Mouse (Mus musculus): Measurements from ENCODE around the gene Ncan. TPM values are rescaled to one million over a fixed set of nuclear protein-coding genes. Genes with fewer than 3 reads are reported as not detected.

Ncan gene
- polyA plus RNA-seq, 1 experiment from 2014 or later = 0.39 TPM

DNA sequence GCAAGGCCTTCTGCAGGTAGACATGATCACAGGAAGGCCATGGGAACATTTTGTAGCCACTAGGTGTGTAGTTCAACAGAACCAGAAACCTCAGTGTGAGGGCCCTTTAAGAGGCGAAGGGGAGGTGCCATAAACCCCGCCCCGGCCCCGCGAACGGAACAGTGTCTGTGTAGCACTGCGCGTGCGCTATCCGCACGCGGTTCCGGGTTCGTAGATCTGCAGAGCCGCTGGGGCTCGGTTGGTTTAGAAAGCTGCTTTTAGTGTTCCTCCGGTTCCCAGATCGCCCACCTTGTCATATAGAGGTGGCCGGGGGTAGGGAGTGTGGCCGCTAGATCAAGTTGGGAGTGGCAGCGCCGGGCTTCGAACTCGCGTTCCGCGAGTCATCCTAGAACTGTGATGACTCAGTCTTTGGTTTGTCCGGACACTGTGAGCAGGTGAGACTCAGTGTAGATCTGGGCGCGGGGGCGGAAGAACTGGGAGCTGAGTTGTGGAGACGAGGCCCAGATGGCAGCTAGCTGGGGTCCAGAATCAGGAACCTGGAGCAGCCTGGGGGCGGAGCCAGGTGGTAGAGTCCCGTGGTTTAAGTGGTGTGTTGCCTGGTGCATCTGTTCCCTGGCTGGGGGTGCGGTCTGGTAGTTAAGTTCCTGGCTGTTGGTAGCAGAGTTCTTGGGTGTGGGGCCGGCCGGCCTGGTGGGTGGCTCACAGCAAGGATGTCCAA lies 10.7 kb upstream of the Ncan start, which contains the start of gene Nr2c2ap:
Gene Nr2c2ap, plus strand, starts transcription at position 168 of the 718 bp plus-strand sequence.
- H3K4me2 ChIP-seq (replicated peaks; ENCODE audit: low read depth) = peak within 1 kb of the TSS; percentile 85
- no peaks in the 10 kb centered on the region for H3K27me3 ChIP-seq (replicated peaks; ENCODE audit: control insufficient read depth, insufficient read depth, low read length)
- under 1% methylated on average over 37 of the region's 37 CpGs for whole genome bisulfite sequencing
- no peaks in the 10 kb centered on the region for H3K9me3 ChIP-seq (ENCODE audit: control insufficient read depth)
- 0 out of 2 replicates have a peak, but pooled peaks cover 4% of the 10 kb centered on the region for H3K4me1 ChIP-seq (replicated peaks; ENCODE audit: control insufficient read depth, insufficient read depth, low read length)
- ATAC-seq = peak; percentile 87
- peaks cover 30% of the 10 kb centered on the region for H3K36me3 ChIP-seq (ENCODE audit: control insufficient read depth, insufficient read depth)
- H3K4me3 ChIP-seq (ENCODE audit: low read depth, low read length) = peak within 1 kb of the TSS; percentile 66
- peak within 1 kb of the TSS; percentile 66; the same call in 1 of the 2 replicates for H3K27ac ChIP-seq (ENCODE audit: low read depth, low read length)
- H3K9ac ChIP-seq (ENCODE audit: low read depth, low read length) = peak within 1 kb of the TSS; percentile 78
- TF ChIP-seq CTCF (IDR thresholded peaks at IDR 0.05; ENCODE audit: low read depth) = peak; percentile 24; the same call in 1 of the 2 replicates

DNA sequence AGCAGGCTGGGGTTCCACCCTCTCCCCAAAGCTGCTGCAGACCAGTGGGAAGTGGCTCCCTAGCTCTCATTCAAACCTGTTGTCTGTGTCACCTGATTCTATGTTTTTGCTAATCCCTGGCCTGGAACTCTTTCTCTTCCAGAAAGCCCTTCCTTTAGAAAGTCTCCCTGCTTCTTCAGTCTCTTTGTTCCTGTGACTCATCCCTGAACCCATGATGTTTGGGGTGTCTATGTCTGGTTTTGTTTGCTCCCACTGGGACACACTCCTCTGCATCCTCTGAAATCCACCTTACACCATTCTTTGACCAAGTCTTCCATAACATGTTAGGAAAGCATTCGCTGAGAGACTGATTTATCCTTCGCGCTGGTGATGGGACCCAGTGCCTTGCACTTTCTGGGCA lies 9.4 kb upstream of the Ncan start:
- 0 out of 2 replicates have a peak, but pooled peaks cover 4% of the 10 kb centered on the region for H3K4me1 ChIP-seq (replicated peaks; ENCODE audit: control insufficient read depth, insufficient read depth, low read length)
- TF ChIP-seq CTCF (IDR thresholded peaks at IDR 0.05; ENCODE audit: low read depth) = no peak
- peak overlapping the region; percentile 66 for H3K27ac ChIP-seq (ENCODE audit: low read depth, low read length)
- no peak overlapping the region for H3K4me2 ChIP-seq (replicated peaks; ENCODE audit: low read depth)
- no peaks in the 10 kb centered on the region for H3K27me3 ChIP-seq (replicated peaks; ENCODE audit: control insufficient read depth, insufficient read depth, low read length)
- 92% methylated on average over 3 of the region's 3 CpGs for WGBS
- H3K9ac ChIP-seq (ENCODE audit: low read depth, low read length) = no peak overlapping the region
- peaks cover 19% of the 10 kb centered on the region; the same call in 1 of the 2 replicates for H3K36me3 ChIP-seq (ENCODE audit: control insufficient read depth, insufficient read depth)
- no peaks in the 10 kb centered on the region for H3K9me3 ChIP-seq (ENCODE audit: control insufficient read depth)
- no peak overlapping the region for H3K4me3 ChIP-seq (ENCODE audit: low read depth, low read length)
- no peak for ATAC-seq

DNA sequence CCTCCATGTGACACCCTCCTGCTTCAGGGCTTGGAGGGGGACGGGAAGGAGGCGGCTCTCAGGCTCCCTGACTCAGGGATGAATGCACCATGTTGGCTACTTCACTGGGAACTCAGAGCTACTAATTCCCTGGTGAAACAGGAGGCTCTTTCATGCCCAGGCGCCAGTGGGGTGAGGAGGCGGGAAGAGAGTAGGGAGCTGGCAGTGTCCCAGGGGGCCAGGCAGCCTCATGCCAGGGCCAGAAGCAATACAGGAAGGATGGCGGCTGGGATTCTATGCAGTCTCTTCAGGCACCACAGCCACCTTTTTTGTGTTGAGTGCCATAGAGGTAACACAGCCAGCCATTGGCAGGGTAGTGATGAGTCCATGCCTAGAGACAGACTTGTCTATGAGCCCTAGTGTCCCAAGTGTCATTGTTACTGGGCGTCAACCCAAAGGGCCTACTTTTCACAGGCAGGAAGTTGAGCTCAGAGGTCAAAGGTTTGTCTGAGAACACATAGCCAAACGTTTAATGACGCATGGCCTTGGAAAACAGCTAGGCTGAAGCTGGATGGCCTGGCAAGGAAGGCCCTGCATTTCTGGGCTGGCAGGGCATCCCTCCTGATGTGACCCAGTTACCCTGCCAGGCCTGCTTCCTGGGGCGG lies 8.8 kb upstream of the Ncan start:
- no peaks in the 10 kb centered on the region for H3K27me3 ChIP-seq (replicated peaks; ENCODE audit: control insufficient read depth, insufficient read depth, low read length)
- 0 out of 2 replicates have a peak, but pooled peaks cover 4% of the 10 kb centered on the region for H3K4me1 ChIP-seq (replicated peaks; ENCODE audit: control insufficient read depth, insufficient read depth, low read length)
- 58% methylated on average over 9 of the region's 9 CpGs for WGBS
- H3K4me3 ChIP-seq (ENCODE audit: low read depth, low read length) = no peak overlapping the region
- H3K9ac ChIP-seq (ENCODE audit: low read depth, low read length) = no peak overlapping the region
- H3K9me3 ChIP-seq (ENCODE audit: control insufficient read depth) = no peaks in the 10 kb centered on the region
- H3K4me2 ChIP-seq (replicated peaks; ENCODE audit: low read depth) = no peak overlapping the region
- H3K27ac ChIP-seq (ENCODE audit: low read depth, low read length) = peak overlapping the region; percentile 66
- TF ChIP-seq CTCF (IDR thresholded peaks at IDR 0.05; ENCODE audit: low read depth) = no peak
- H3K36me3 ChIP-seq (ENCODE audit: control insufficient read depth, insufficient read depth) = peaks cover 13% of the 10 kb centered on the region; the same call in 1 of the 2 replicates
- ATAC-seq = 0 out of 2 replicates have a peak, but pooled peaks have one; percentile 26

DNA sequence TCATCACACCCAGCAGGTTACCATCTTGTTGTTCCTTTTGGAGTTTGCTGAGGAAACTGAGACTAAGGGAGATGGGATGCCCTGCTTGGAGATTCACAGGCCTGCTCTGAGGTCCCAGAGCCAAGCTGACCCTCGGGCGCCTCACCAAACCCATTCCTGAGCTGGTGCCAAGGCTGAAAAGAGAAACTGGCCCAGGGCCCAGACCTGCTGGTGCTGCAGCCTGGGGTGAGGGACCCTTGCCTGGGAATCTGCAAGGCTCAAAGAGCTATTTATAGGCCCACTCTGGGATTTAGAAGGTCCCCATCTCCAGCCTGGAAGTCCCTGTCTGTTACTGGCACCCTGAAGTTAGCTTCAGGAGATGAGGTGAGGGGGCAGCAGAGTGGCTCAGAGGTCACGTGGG lies 7.8 kb upstream of the Ncan start:
- Histone ChIP-seq H3K9me3 (ENCODE audit: control insufficient read depth) (no peaks in the 10 kb centered on the region), H3K27ac (ENCODE audit: low read depth, low read length) (no peak overlapping the region), H3K27me3 (replicated peaks; ENCODE audit: control insufficient read depth, insufficient read depth, low read length) (no peaks in the 10 kb centered on the region), H3K4me1 (replicated peaks; ENCODE audit: control insufficient read depth, insufficient read depth, low read length) (0 out of 2 replicates have a peak, but pooled peaks cover 4% of the 10 kb centered on the region), H3K36me3 (ENCODE audit: control insufficient read depth, insufficient read depth) (peaks cover 3% of the 10 kb centered on the region; the same call in 1 of the 2 replicates), H3K4me2 (replicated peaks; ENCODE audit: low read depth) (no peak overlapping the region), H3K4me3 (ENCODE audit: low read depth, low read length) (no peak overlapping the region), H3K9ac (ENCODE audit: low read depth, low read length) (no peak overlapping the region)
- no peak for TF ChIP-seq CTCF (IDR thresholded peaks at IDR 0.05; ENCODE audit: low read depth)
- 74% methylated on average over 3 of the region's 3 CpGs for WGBS
- ATAC-seq = no peak

DNA sequence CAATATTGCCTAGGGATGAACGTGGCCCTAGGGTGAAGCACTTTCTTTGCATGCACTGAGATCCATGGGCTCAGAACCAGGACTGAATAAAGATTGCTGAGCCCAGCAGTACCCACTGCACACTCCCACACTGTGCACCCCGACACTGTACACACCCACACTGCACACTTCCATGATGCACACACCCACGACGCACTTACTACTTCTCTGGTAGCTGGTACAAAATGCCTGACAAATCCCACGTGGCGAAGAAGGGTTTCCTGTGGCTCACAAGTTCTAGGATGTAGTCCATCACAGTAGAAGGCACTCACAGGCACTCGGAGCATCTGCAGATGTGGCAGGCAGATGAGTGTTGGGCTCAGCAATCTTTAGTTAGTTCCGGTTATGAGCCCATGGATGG lies 4.3 kb upstream of the Ncan start:
- ATAC-seq = no peak
- no peak overlapping the region for H3K27ac ChIP-seq (ENCODE audit: low read depth, low read length)
- WGBS = 61% methylated on average over 8 of the region's 8 CpGs

DNA sequence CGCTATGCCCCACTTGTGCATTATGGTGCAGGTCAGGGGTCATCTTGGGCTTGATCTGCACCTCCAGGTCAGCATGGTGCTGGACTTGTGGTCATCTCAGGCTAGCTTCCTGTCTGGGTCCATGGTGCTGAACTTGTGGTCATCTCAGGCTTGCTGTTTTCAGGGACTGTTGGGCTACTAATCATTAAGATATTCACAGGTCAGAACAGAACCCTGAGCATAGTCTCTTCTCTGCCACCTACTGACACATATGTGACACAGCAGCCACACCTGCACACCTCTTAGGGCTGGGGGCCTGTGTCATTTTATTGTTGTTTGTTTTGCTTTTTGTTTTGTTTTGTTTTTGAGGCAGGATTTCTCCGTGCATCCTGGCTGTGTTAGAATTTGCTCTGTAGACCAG lies 2.2 kb upstream of the Ncan start:
- H3K36me3 ChIP-seq (ENCODE audit: control insufficient read depth, insufficient read depth) = no peaks in the 10 kb centered on the region
- no peak overlapping the region for H3K9ac ChIP-seq (ENCODE audit: low read depth, low read length)
- 53% methylated on average over 2 of the region's 2 CpGs for WGBS
- H3K27ac ChIP-seq (ENCODE audit: low read depth, low read length) = no peak overlapping the region
- H3K4me1 ChIP-seq (replicated peaks; ENCODE audit: control insufficient read depth, insufficient read depth, low read length) = no peaks in the 10 kb centered on the region
- peak; percentile 72 for TF ChIP-seq CTCF (IDR thresholded peaks at IDR 0.05; ENCODE audit: low read depth)
- H3K4me3 ChIP-seq (ENCODE audit: low read depth, low read length) = no peak overlapping the region
- peaks cover 23% of the 10 kb centered on the region for H3K27me3 ChIP-seq (replicated peaks; ENCODE audit: control insufficient read depth, insufficient read depth, low read length)
- no peak overlapping the region for H3K4me2 ChIP-seq (replicated peaks; ENCODE audit: low read depth)
- H3K9me3 ChIP-seq (ENCODE audit: control insufficient read depth) = no peaks in the 10 kb centered on the region
- ATAC-seq = no peak

More for the DNA sequence above, 4.3 kb upstream of the Ncan start:
- no peak for TF ChIP-seq CTCF (IDR thresholded peaks at IDR 0.05; ENCODE audit: low read depth)
- no peak overlapping the region for H3K4me2 ChIP-seq (replicated peaks; ENCODE audit: low read depth)
- no peaks in the 10 kb centered on the region for H3K36me3 ChIP-seq (ENCODE audit: control insufficient read depth, insufficient read depth)
- no peak overlapping the region for H3K9ac ChIP-seq (ENCODE audit: low read depth, low read length)
- peaks cover 8% of the 10 kb centered on the region for H3K27me3 ChIP-seq (replicated peaks; ENCODE audit: control insufficient read depth, insufficient read depth, low read length)
- 0 out of 2 replicates have a peak, but pooled peaks cover 4% of the 10 kb centered on the region for H3K4me1 ChIP-seq (replicated peaks; ENCODE audit: control insufficient read depth, insufficient read depth, low read length)
- no peaks in the 10 kb centered on the region for H3K9me3 ChIP-seq (ENCODE audit: control insufficient read depth)
- no peak overlapping the region for H3K4me3 ChIP-seq (ENCODE audit: low read depth, low read length)
